Mouse (Mus musculus) CH12.LX (cell line): ENCODE measurements at regions not wholly inside any gene's neighbourhood (a gene's known extent, or its start where the extent isn't known, plus 50 kb on each side); places are given as distances from the start of the nearest gene placed in this dataset.
A peak's percentile ranks its signal among the peaks of the same experiment; 100 is the strongest.

Source experiments
- DNase-seq: peaks from one replicate; pipeline ENCODE4 v3.0.0-alpha.2; 2013; ENCODE audit errors: extremely low read depth
- H3K27ac ChIP-seq: 2 replicates; pipeline ENCODE4 v1.5.1; 2012; ENCODE audit warnings: low read depth, mild to moderate bottlenecking, control low read depth, moderate library complexity; ENCODE audit not compliant: insufficient read depth
- H3K27me3 ChIP-seq: replicated peaks from 2 replicates; pipeline ENCODE3; 2012; ENCODE audit warnings: inconsistent platforms
- H3K36me3 ChIP-seq, 2 experiments: replicated peaks in 1 of 2; 2 replicates each; pipeline versions ENCODE3 to v1.6.1; 2012; ENCODE audit warnings: inconsistent platforms in 1 of 2, low read length in 1 of 2, mild to moderate bottlenecking in 1 of 2, mixed read lengths in 1 of 2, moderate library complexity in 1 of 2; ENCODE audit not compliant: control insufficient read depth in 1 of 2, insufficient read depth in 1 of 2
- H3K4me1 ChIP-seq, 2 experiments: 2 replicates each; pipeline ENCODE4 v1.6.1; 2012; ENCODE audit warnings: inconsistent platforms in 1 of 2, moderate library complexity in 1 of 2; ENCODE audit not compliant: insufficient read depth in 2 of 2, control insufficient read depth in 1 of 2
- H3K4me2 ChIP-seq: 2 replicates; pipeline ENCODE4 v1.6.1; 2012; ENCODE audit warnings: low read depth, mild to moderate bottlenecking, control low read depth; ENCODE audit not compliant: poor library complexity, insufficient read depth, severe bottlenecking
- H3K4me3 ChIP-seq, 3 experiments: fragments of 150-350 bp in 1 of 3; sonication (generic) in 1 of 3; replicated peaks in 1 of 3; 2 replicates each; pipeline versions ENCODE3 to v1.5.1; 2011 to 2012; ENCODE audit warnings: low read depth in 2 of 3, low read length in 2 of 3, mild to moderate bottlenecking in 2 of 3, moderate library complexity in 2 of 3, control low read depth in 1 of 3, improper control_type of control experiment in 1 of 3, inconsistent platforms in 1 of 3, mixed read lengths in 1 of 3; ENCODE audit not compliant: poor library complexity in 1 of 3
- H3K79me2 ChIP-seq: replicated peaks from 2 replicates; pipeline ENCODE4 v1.6.1; 2012; ENCODE audit warnings: mild to moderate bottlenecking, moderate library complexity; ENCODE audit not compliant: control insufficient read depth, poor library complexity, insufficient read depth, severe bottlenecking; ENCODE audit errors: extremely low read depth
- H3K9ac ChIP-seq: 2 replicates; pipeline ENCODE4 v1.6.1; 2012; ENCODE audit warnings: low read depth, mild to moderate bottlenecking, control low read depth, moderate library complexity; ENCODE audit not compliant: insufficient read depth
- H3K9me3 ChIP-seq: replicated peaks from 2 replicates; pipeline ENCODE3; 2012; ENCODE audit warnings: low read length, inconsistent platforms, mixed read lengths
- CHD1 ChIP-seq: IDR thresholded peaks from 2 replicates; pipeline ENCODE4 v1.6.1; 2012; ENCODE audit warnings: low read depth, low read length, improper control_type of control experiment, inconsistent platforms
- CTCF ChIP-seq, 2 experiments: IDR thresholded peaks in 1 of 2; conservative IDR thresholded peaks in 1 of 2; 2 replicates each; pipeline ENCODE4 v1.5.1; 2011 to 2012; ENCODE audit warnings: low read depth in 2 of 2, low read length in 2 of 2, improper control_type of control experiment in 1 of 2, inconsistent platforms in 1 of 2, mild to moderate bottlenecking in 1 of 2, moderate library complexity in 1 of 2
- EP300 ChIP-seq: IDR thresholded peaks from 2 replicates; pipeline ENCODE4 v1.6.1; 2011; ENCODE audit warnings: low read length, improper control_type of control experiment
- ETS1 ChIP-seq: conservative IDR thresholded peaks from 2 replicates; pipeline ENCODE4 v1.6.1; 2012; ENCODE audit warnings: low read depth, mild to moderate bottlenecking, inconsistent platforms, low read length, improper control_type of control experiment, moderate library complexity
- HCFC1 ChIP-seq: IDR thresholded peaks from 2 replicates; pipeline ENCODE4 v1.6.1; 2012; ENCODE audit warnings: low read depth, mild to moderate bottlenecking, inconsistent platforms, low read length, improper control_type of control experiment
- IRF4 ChIP-seq: IDR thresholded peaks from 2 replicates; pipeline ENCODE4 v1.6.1; 2014; ENCODE audit warnings: low read depth, mild to moderate bottlenecking, inconsistent platforms, low read length, improper control_type of control experiment
- JUN ChIP-seq: IDR thresholded peaks from 2 replicates; pipeline ENCODE4 v1.6.1; 2011; ENCODE audit warnings: low read depth, mild to moderate bottlenecking, low read length, improper control_type of control experiment, moderate library complexity; ENCODE audit not compliant: insufficient read depth
- JUND ChIP-seq: conservative IDR thresholded peaks from 2 replicates; pipeline ENCODE4 v1.6.1; 2011; ENCODE audit warnings: low read depth, low read length, improper control_type of control experiment
- KAT2A ChIP-seq: IDR thresholded peaks from 2 replicates; pipeline ENCODE4 v1.6.1; 2012; ENCODE audit warnings: low read length, improper control_type of control experiment, inconsistent platforms; ENCODE audit not compliant: insufficient replicate concordance
- MAZ ChIP-seq: IDR thresholded peaks from 2 replicates; pipeline ENCODE4 v1.6.1; 2012; ENCODE audit warnings: low read depth, mild to moderate bottlenecking, inconsistent platforms, low read length, improper control_type of control experiment, moderate library complexity
- MYC ChIP-seq: IDR thresholded peaks from 2 replicates; pipeline ENCODE4 v1.6.1; 2011; ENCODE audit warnings: low read depth, mild to moderate bottlenecking, improper control_type of control experiment, low read length
- PAX5 ChIP-seq: IDR thresholded peaks from 2 replicates; pipeline ENCODE4 v1.6.1; 2012; ENCODE audit warnings: low read length, inconsistent platforms, mixed read lengths
- POLR2A ChIP-seq: IDR thresholded peaks from 2 replicates; pipeline ENCODE4 v1.6.1; 2011; ENCODE audit warnings: low read depth, mild to moderate bottlenecking, improper control_type of control experiment, low read length
- POLR2AphosphoS2 ChIP-seq: IDR thresholded peaks from 2 replicates; pipeline ENCODE4 v1.6.1; 2011; ENCODE audit warnings: low read depth, low read length, improper control_type of control experiment
- RAD21 ChIP-seq: IDR thresholded peaks from 2 replicates; pipeline ENCODE4 v1.6.1; 2011; ENCODE audit warnings: low read depth, mild to moderate bottlenecking, low read length, improper control_type of control experiment, moderate library complexity
- RCOR1 ChIP-seq: conservative IDR thresholded peaks from 2 replicates; pipeline ENCODE4 v1.6.1; 2012; ENCODE audit warnings: low read depth, mild to moderate bottlenecking, inconsistent platforms, low read length, improper control_type of control experiment
- SIN3A ChIP-seq: IDR thresholded peaks from 2 replicates; pipeline ENCODE4 v1.6.1; 2012; ENCODE audit warnings: low read length, improper control_type of control experiment, inconsistent platforms
- SMC3 ChIP-seq: IDR thresholded peaks from 2 replicates; pipeline ENCODE4 v1.6.1; 2011; ENCODE audit warnings: low read depth, low read length, improper control_type of control experiment
- TBP ChIP-seq: conservative IDR thresholded peaks from 2 replicates; pipeline ENCODE4 v1.6.1; 2011; ENCODE audit warnings: low read depth, low read length, improper control_type of control experiment
- UBTF ChIP-seq: IDR thresholded peaks from 2 replicates; pipeline ENCODE4 v1.6.1; 2012; ENCODE audit warnings: low read depth, mild to moderate bottlenecking, inconsistent platforms, low read length, improper control_type of control experiment, moderate library complexity
- USF1 ChIP-seq: IDR thresholded peaks from 2 replicates; pipeline ENCODE4 v1.6.1; 2014; ENCODE audit warnings: low read depth, mild to moderate bottlenecking, inconsistent platforms, low read length, improper control_type of control experiment
- USF2 ChIP-seq: conservative IDR thresholded peaks from 2 replicates; pipeline ENCODE4 v1.6.1; 2011; ENCODE audit warnings: low read depth, low read length, improper control_type of control experiment
- ZC3H11A ChIP-seq: IDR thresholded peaks from 2 replicates; pipeline ENCODE4 v1.6.1; 2012; ENCODE audit warnings: low read depth, mild to moderate bottlenecking, inconsistent platforms, low read length, improper control_type of control experiment
- dilution Hi-C: fragments of 300-500 bp; cut with MboI; formaldehyde crosslinking; loops from 2 replicates; pipeline ENCODE4 v1.14.3; 2020; ENCODE audit warnings: low sequenced_read_pairs; ENCODE audit not compliant: extremely low pct_unique_long_range_greater_than_20kb, extremely low pct_ligation_motif_present
- in situ Hi-C: fragments of 300-500 bp; cut with MboI; formaldehyde crosslinking; loops from 3 replicates; pipeline ENCODE4 v1.14.3; 2019; ENCODE audit warnings: low sequenced_read_pairs, low pct_ligation_motif_present, low pct_unique_long_range_greater_than_20kb, mixed read lengths

DNA sequence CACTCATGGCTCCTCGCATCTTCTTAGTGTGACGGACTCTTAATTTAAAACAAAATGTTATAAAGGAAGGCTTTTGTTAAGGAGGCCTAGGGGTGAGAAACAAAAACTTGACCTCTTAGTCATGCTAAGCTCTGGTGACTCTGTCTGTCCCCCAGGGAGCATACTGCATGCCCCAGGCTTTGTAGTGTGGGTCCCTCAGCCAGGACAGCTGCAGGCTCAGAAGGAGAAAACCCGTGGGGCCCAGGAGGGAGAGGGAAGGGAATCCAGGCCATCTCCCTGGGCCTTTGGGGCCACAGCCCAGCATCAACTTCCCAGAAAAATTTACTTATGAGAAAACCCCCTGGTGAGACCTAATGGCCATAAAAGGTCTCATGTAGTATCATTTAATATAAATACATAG is 451.8 kb upstream of the Gulo start:
- H3K9me3 ChIP-seq: peaks cover 5% of the 10 kb centered on the region
- dilution Hi-C loops (no loop called here), in situ Hi-C loops (no loop called here)
- DNase-seq: peak; percentile 24
- peaks cover 0 to 16% of the 10 kb centered on the region in 2 experiments; a peak in 2 of 4 replicates for H3K4me1 ChIP-seq
- TF ChIP-seq JUND (no peak), TBP (no peak), UBTF (no peak), JUN (no peak), MYC (no peak), RAD21 (no peak), USF1 (no peak), ZC3H11A (no peak), SIN3A (no peak), SMC3 (no peak), USF2 (no peak), HCFC1 (no peak)
- no peaks in the 10 kb centered on the region for H3K79me2 ChIP-seq
- H3K27me3 ChIP-seq: no peaks in the 10 kb centered on the region
- no peaks in the 10 kb centered on the region for H3K36me3 ChIP-seq
- H3K9ac ChIP-seq: no peak overlapping the region
- no peak overlapping the region for H3K4me3 ChIP-seq
- no peak overlapping the region for H3K4me2 ChIP-seq
- no peak overlapping the region for H3K27ac ChIP-seq

GRCm38 (mm10) chr14:66458696-66459095 is 449.7 kb upstream of the Gulo start:
- in situ Hi-C loops: no loop called here
- dilution Hi-C loops: no loop called here
- H3K79me2 ChIP-seq: no peaks in the 10 kb centered on the region
- no peak overlapping the region for H3K4me2 ChIP-seq
- TF ChIP-seq MAZ: no peak
- TF ChIP-seq EP300: no peak
- TF ChIP-seq IRF4: no peak
- no peak for TF ChIP-seq UBTF
- no peak for TF ChIP-seq TBP
- no peak for TF ChIP-seq ZC3H11A
- no peak for TF ChIP-seq CTCF (conservative IDR thresholded peaks at IDR 0.05 in 1 of 2, IDR thresholded peaks at IDR 0.05 in 1 of 2; ENCODE audit: low read depth in 2 of 2, low read length in 2 of 2)
- TF ChIP-seq SIN3A: no peak
- TF ChIP-seq RAD21: no peak
- no peak for TF ChIP-seq POLR2AphosphoS2
- TF ChIP-seq KAT2A: no peak
- no peak for TF ChIP-seq RCOR1
- TF ChIP-seq PAX5: no peak
- TF ChIP-seq ETS1: no peak
- TF ChIP-seq CHD1: no peak
- TF ChIP-seq POLR2A: no peak
- H3K27ac ChIP-seq: no peak overlapping the region
- no peak overlapping the region for H3K9ac ChIP-seq
- no peak for DNase-seq
- no peak overlapping the region for H3K4me3 ChIP-seq
- H3K9me3 ChIP-seq: peaks cover 5% of the 10 kb centered on the region
- H3K27me3 ChIP-seq: no peaks in the 10 kb centered on the region
- H3K4me1 ChIP-seq: peaks cover 0 to 16% of the 10 kb centered on the region in 2 experiments; a peak in 2 of 4 replicates
- H3K36me3 ChIP-seq: no peaks in the 10 kb centered on the region
